Mouse (Mus musculus) lung, embryonic 14.5 days (tissue): ENCODE measurements around the gene Rftn2. TPM values are rescaled to one million over a fixed set of nuclear protein-coding genes. Genes with fewer than 3 reads are reported as not detected.
A peak's percentile ranks its signal among the peaks of the same experiment; 100 is the strongest.

ENCODE experiments used
- ATAC-seq: fragments of 200-750 bp; cut with Nextera tagmentation; 2 replicates; pipeline ENCODE4 v1.8.0; 2017; ENCODE audit warnings: mild to moderate bottlenecking, moderate TSS enrichment, moderate library complexity; ENCODE audit not compliant: insufficient read depth
- DNase-seq: peaks from one replicate; pipeline ENCODE4 v3.0.0-alpha.2; 2015
- H3K27ac ChIP-seq: fragments of 300-500 bp; sonication (generic); 2 replicates; pipeline ENCODE4 v1.5.1; 2014; ENCODE audit warnings: low read depth, mild to moderate bottlenecking, moderate library complexity
- H3K27me3 ChIP-seq: fragments of 300-500 bp; sonication (generic); 2 replicates; pipeline ENCODE4 v1.6.1; 2014; ENCODE audit warnings: low read length, control low read depth; ENCODE audit not compliant: insufficient read depth
- H3K36me3 ChIP-seq: fragments of 300-500 bp; sonication (generic); 2 replicates; pipeline ENCODE4 v1.6.1; 2014; ENCODE audit warnings: control low read depth; ENCODE audit not compliant: insufficient read depth
- H3K4me1 ChIP-seq: fragments of 300-500 bp; sonication (generic); 2 replicates; pipeline ENCODE4 v1.6.1; 2014; ENCODE audit warnings: antibody characterized with exemption, control low read depth; ENCODE audit not compliant: insufficient read depth
- H3K4me2 ChIP-seq: fragments of 300-500 bp; sonication (generic); 2 replicates; pipeline ENCODE4 v1.6.1; 2014; ENCODE audit warnings: mild to moderate bottlenecking
- H3K4me3 ChIP-seq: fragments of 300-500 bp; sonication (generic); 2 replicates; pipeline ENCODE4 v1.5.1; 2014; ENCODE audit warnings: low read depth, low read length
- H3K9ac ChIP-seq: fragments of 300-500 bp; sonication (generic); 2 replicates; pipeline ENCODE4 v1.6.1; 2014
- H3K9me3 ChIP-seq: fragments of 300-500 bp; sonication (generic); 2 replicates; pipeline ENCODE4 v1.6.1; 2016; ENCODE audit warnings: low read depth, low read length, control low read depth
- CTCF ChIP-seq: IDR thresholded peaks from 2 replicates; pipeline ENCODE4 v1.5.1; 2016; ENCODE audit warnings: antibody characterized with exemption, low read depth
- WGBS: fragments of 180-500 bp; shearing (Covaris S2); extraction: QIAGEN DNeasy Blood & Tissue Kit; methylation state at CpG from one replicate; pipeline ENCODE4 v1.1.7; 2014; 5-methylcytosine and 5-hydroxymethylcytosine counted together
- polyA plus RNA-seq: library from polyadenylated mRNA; unstranded; fragments of >200 nt; fragmentation: Nextera tagmentation; extraction: Ambion mirVana; gene quantifications from 2 replicates; pipeline ENCODE4 v1.2.1, GENCODE M21; 2014

Gene Rftn2
- polyA plus RNA-seq, 1 experiment from 2014 or later, result 12.1 TPM

DNA sequence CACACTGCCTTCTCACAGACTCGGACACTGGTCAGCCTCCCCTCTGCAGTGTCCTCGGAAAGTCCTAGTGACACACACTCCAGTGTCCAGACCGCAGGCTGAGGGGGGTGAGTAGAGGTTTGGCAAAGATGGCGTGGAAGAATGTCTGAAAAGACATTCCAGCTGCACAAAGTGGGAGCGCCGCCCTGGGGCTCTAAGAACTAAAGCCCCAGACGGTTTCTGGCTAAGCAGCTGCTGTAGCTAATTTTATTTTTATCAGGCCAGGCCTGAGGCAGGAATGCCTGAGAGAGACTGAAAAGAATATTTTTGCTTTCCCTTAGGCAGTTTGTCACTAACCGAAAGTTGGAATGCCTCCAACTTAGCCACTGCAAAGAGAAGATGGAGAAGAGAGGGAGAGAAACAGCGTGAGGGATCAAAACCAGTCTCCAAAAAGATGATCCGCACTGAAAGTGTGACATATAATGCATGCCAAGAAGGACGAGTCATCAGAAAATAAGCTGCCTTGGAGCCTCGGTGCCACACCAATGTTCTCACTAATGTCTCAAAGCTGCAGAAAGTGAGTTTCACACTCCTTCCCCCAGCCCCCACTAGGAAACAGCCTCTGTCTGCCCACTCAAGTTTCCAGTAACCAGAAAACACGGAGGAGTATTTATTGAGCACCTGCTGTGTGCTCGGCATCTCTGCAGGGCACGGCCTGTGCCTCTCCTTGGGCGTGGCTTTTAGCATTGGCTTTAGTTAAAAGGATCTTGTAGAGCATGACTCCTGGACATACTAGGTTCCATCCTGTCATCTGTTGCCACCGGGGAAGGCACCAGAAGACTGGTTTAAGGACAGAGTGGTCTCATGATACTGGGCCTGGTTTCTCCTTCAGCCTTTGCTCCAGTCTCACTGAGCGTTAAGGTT is 24.5 kb downstream of the Rftn2 start:
- DNase-seq (peak; percentile 84), ATAC-seq (peak; percentile 66)
- Histone ChIP-seq H3K4me2 (peak overlapping the region; percentile 32; the same call in 1 of the 2 replicates), H3K4me1 (peaks cover 5% of the 10 kb centered on the region), H3K9me3 (no peaks in the 10 kb centered on the region), H3K36me3 (peaks cover 16% of the 10 kb centered on the region; the same call in 1 of the 2 replicates), H3K27ac (peak overlapping the region; percentile 82), H3K27me3 (no peaks in the 10 kb centered on the region), H3K4me3 (no peak overlapping the region), H3K9ac (no peak overlapping the region)
- WGBS, result 50% methylated on average over 18 of the region's 18 CpGs
- no peak for TF ChIP-seq CTCF

DNA sequence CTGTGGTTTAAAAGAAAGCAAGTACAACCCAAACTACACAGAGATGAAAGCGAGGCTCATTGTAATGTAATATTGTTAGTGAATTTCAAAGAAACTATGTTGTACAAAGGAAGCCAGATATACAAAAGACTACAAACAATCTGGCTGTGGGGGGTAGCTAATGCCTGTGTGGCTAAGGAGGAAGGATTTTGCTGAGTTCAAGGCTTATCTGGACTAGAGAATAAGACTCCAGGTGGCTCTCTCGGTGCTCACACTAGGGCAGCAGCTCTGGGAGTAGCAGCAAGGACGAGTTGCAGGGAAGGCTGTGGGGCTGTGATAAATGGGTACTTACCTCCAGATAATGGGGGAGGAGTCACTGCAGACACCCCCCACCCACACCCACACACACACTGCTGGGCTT is 27.9 kb downstream of the Rftn2 start:
- ATAC-seq (no peak), DNase-seq (no peak)
- no peak overlapping the region for H3K4me3 ChIP-seq
- 0 out of 2 replicates have a peak, but pooled peaks cover 2% of the 10 kb centered on the region for H3K36me3 ChIP-seq
- no peaks in the 10 kb centered on the region for H3K27me3 ChIP-seq
- no peaks in the 10 kb centered on the region for H3K9me3 ChIP-seq
- H3K9ac ChIP-seq, result no peak overlapping the region
- peaks cover 5% of the 10 kb centered on the region for H3K4me1 ChIP-seq
- H3K27ac ChIP-seq, result no peak overlapping the region
- H3K4me2 ChIP-seq, result no peak overlapping the region
- no peak for TF ChIP-seq CTCF
- 46% methylated on average over 3 of the region's 3 CpGs for WGBS

DNA sequence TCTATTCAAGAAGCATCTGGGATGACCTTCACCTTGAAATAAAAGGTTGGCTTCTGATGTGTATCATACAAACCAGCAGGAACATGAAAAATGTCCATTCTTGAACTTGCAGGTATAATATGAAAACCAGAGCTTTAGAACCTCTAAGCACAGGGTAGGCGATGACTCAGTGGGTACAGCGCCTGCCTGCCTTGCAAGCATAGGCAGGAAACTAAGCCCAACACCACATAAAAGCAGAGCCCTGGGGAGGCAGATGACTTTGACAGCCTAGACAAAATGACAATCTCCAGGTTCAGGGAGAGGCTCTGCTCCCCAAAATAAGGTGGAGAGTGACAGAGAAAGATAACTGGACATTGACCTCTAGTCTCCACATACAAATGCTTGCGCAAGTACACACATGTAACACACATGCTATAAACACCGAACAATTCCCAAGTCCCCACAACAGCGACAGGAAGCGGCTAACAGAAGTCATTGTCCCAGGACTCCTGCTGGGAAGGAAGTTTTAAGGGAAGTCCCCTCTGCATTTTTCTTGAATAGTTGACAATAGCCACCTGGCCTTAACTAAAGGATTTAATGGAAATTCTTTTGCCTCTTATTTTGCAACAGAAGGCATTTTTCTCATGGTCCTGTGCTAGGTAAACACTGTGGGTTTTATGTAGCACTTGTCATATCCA is 30.1 kb downstream of the Rftn2 start:
- Histone ChIP-seq H3K4me3 (no peak overlapping the region), H3K9ac (no peak overlapping the region), H3K4me1 (peaks cover 6% of the 10 kb centered on the region; the same call in 1 of the 2 replicates), H3K4me2 (no peak overlapping the region), H3K36me3 (no peaks in the 10 kb centered on the region), H3K9me3 (no peaks in the 10 kb centered on the region), H3K27ac (peak overlapping the region; percentile 21; the same call in 1 of the 2 replicates), H3K27me3 (no peaks in the 10 kb centered on the region)
- TF ChIP-seq CTCF, result no peak
- peak; percentile 44 for DNase-seq
- ATAC-seq, result no peak
- 50% methylated on average over 6 of the region's 6 CpGs for WGBS

DNA sequence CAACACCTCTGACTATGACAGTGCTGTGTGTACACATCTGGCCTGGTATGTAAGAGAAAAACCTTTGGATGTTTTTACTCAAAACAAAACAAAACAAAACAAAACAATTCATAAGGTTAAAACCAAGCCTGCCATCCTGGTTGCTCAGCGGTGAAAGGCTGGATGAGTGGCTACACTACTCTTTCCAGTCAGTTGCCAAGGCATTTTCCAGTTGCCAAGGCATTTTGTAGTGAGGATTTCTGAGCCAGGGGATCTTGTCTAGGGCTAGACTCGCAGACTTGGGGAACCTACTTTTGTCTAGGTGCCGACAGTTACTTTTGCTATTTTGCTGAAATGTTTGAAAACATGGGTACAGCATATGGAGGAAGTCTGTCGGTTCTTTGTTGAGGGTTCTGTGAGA is 31.6 kb downstream of the Rftn2 start:
- no peak for ATAC-seq
- H3K9me3 ChIP-seq, result no peaks in the 10 kb centered on the region
- 76% methylated on average over 4 of the region's 4 CpGs for WGBS
- no peak overlapping the region for H3K27ac ChIP-seq
- no peak for DNase-seq
- TF ChIP-seq CTCF, result no peak
- H3K4me2 ChIP-seq, result no peak overlapping the region
- peaks cover 6% of the 10 kb centered on the region; the same call in 1 of the 2 replicates for H3K4me1 ChIP-seq
- no peak overlapping the region for H3K4me3 ChIP-seq
- no peak overlapping the region for H3K9ac ChIP-seq
- H3K27me3 ChIP-seq, result no peaks in the 10 kb centered on the region
- H3K36me3 ChIP-seq, result no peaks in the 10 kb centered on the region

DNA sequence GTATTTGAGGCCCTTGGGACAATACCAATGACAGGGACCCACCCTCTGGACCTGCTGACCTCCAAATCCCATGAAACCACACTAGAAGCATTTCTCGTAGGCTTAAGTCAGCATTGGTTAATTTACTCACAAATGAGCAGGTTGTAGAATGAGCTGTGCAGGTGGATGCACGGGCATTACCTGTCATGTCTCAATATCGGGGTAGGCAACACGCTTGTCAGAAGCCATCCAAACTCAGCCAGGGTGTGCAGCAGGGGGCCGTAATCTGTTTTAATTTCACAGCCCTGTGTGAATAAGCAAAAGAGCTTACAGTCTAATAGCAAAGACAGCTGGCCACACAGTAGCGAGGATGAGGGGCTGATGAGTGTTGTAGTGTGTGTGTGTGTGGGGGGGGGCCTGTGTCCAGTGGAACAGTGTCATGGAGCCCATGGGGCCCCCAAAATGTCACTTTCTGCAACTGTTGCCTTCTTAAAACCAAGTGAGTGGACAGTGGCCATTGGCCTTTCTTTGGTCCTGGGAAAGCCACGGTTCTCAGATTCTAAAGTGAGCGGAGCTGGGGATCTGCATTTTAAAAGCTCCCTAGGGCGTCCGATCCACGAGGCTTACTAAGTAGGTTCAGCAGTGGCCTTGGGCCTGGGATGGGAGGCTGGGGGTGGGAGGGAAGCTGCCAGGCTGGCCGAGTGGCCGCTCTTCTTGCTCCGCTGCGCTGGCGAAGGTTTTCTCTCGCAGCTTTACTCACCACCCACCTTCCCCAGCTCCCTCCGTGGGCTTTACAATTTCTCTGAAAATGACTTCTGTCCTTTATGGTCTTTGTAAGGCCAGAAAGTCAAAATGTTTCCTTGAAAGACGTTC is 32.3 kb downstream of the Rftn2 start:
- H3K4me2 ChIP-seq, result no peak overlapping the region
- 62% methylated on average over 19 of the region's 19 CpGs for WGBS
- TF ChIP-seq CTCF, result no peak
- H3K27ac ChIP-seq, result no peak overlapping the region; the same call in 1 of the 2 replicates
- no peaks in the 10 kb centered on the region for H3K27me3 ChIP-seq
- peaks cover 6% of the 10 kb centered on the region; the same call in 1 of the 2 replicates for H3K4me1 ChIP-seq
- ATAC-seq (no peak), DNase-seq (no peak)
- H3K4me3 ChIP-seq, result no peak overlapping the region
- no peaks in the 10 kb centered on the region for H3K9me3 ChIP-seq
- no peaks in the 10 kb centered on the region for H3K36me3 ChIP-seq
- H3K9ac ChIP-seq, result no peak overlapping the region

DNA sequence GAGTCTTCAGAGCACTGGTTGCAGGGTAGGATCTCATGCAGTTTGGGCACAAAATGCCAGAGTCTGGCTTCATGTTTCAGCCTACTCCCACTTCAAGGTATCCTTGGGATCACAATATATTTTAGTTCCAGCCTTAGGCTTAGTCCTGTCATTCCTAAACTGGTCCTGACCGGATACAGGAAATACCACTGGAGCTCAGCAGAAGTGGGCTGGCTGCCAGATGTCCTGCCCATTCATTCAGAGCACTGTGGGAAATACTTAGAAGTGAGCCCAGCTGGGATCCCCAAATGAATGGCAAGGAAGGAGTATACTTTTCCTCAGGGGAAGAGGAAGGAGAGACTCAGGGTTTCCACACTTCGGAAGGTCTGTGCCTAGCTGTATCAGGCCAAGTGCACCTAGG is 33.3 kb downstream of the Rftn2 start:
- no peak for TF ChIP-seq CTCF
- 27% methylated on average over 2 of the region's 2 CpGs for WGBS
- H3K4me2 ChIP-seq, result no peak overlapping the region
- ATAC-seq, result peak; percentile 88
- peaks cover 6% of the 10 kb centered on the region; the same call in 1 of the 2 replicates for H3K4me1 ChIP-seq
- no peaks in the 10 kb centered on the region for H3K36me3 ChIP-seq
- H3K27ac ChIP-seq, result peak overlapping the region; percentile 85
- DNase-seq, result peak; percentile 90
- no peak overlapping the region for H3K9ac ChIP-seq
- no peak overlapping the region for H3K4me3 ChIP-seq
- H3K9me3 ChIP-seq, result no peaks in the 10 kb centered on the region
- H3K27me3 ChIP-seq, result no peaks in the 10 kb centered on the region
